Mouse (Mus musculus) adrenal gland, postnatal 25 days (tissue): ENCODE data around the gene Galns. TPM values are rescaled to one million over a fixed set of nuclear protein-coding genes. Genes with fewer than 3 reads are reported as not detected.

Experiments
- DNase-seq: peaks from one replicate; pipeline ENCODE4 v3.0.0; 2021; ENCODE audit warnings: mixed read lengths
- total RNA-seq: library from RNA; stranded (reverse); gene quantifications from 2 replicates; pipeline ENCODE4 v1.2.3, GENCODE M21; 2021

Gene Galns
- total RNA-seq, 1 experiment from 2014 or later: 7.3 TPM

GRCm38 (mm10) chr8:122567361-122568108 is 43.7 kb downstream of the Galns start, which contains the start of gene Cdt1:
TSS of gene Cdt1 (plus strand) at chr8:122568015.
- peak; percentile 96 for DNase-seq

GRCm38 (mm10) chr8:122566766-122567165 is 44.5 kb downstream of the Galns start:
- DNase-seq: peak; percentile 38

- DNase-seq: no peak
Observed at GRCm38 (mm10) chr8:122564363-122565352, 46.6 kb downstream of the Galns start.

- DNase-seq: no peak
Observed at GRCm38 (mm10) chr8:122561199-122561598, 50.1 kb downstream of the Galns start.

GRCm38 (mm10) chr8:122558671-122559349 is 52.5 kb downstream of the Galns start:
- DNase-seq: no peak

GRCm38 (mm10) chr8:122557248-122558038 is 53.8 kb downstream of the Galns start:
- no peak for DNase-seq

- DNase-seq: peak; percentile 54
Observed at GRCm38 (mm10) chr8:122556030-122557009, 54.9 kb downstream of the Galns start.

GRCm38 (mm10) chr8:122554786-122555185 is 56.5 kb downstream of the Galns start:
- no peak for DNase-seq

GRCm38 (mm10) chr8:122551265-122552051 is 59.8 kb downstream of the Galns start, which contains the start of gene Piezo1:
TSS of gene Piezo1 (minus strand) at chr8:122551329.
- peak; percentile 92 for DNase-seq

- DNase-seq: no peak
Observed at GRCm38 (mm10) chr8:122550995-122551264, 60.3 kb downstream of the Galns start.

- peak; percentile 64 for DNase-seq
Observed at GRCm38 (mm10) chr8:122550234-122550994, 60.8 kb downstream of the Galns start.

GRCm38 (mm10) chr8:122548891-122549439 is 62.3 kb downstream of the Galns start:
- DNase-seq: no peak

GRCm38 (mm10) chr8:122548331-122548730 is 62.9 kb downstream of the Galns start:
- DNase-seq: no peak

GRCm38 (mm10) chr8:122547815-122548214 is 63.4 kb downstream of the Galns start:
- no peak for DNase-seq

GRCm38 (mm10) chr8:122546811-122547453 is 64.3 kb downstream of the Galns start:
- DNase-seq: peak; percentile 55

GRCm38 (mm10) chr8:122546066-122546755 is 65.1 kb downstream of the Galns start:
- DNase-seq: no peak

- no peak for DNase-seq
Observed at GRCm38 (mm10) chr8:122544138-122544537, 67.1 kb downstream of the Galns start.
